Mouse (Mus musculus): Measurements from ENCODE around the gene Pgpep1l. TPM values are rescaled to one million over a fixed set of nuclear protein-coding genes. Genes with fewer than 3 reads are reported as not detected.

Gene Pgpep1l
- polyA plus RNA-seq, 1 experiment from 2014 or later: not detected

DNA sequence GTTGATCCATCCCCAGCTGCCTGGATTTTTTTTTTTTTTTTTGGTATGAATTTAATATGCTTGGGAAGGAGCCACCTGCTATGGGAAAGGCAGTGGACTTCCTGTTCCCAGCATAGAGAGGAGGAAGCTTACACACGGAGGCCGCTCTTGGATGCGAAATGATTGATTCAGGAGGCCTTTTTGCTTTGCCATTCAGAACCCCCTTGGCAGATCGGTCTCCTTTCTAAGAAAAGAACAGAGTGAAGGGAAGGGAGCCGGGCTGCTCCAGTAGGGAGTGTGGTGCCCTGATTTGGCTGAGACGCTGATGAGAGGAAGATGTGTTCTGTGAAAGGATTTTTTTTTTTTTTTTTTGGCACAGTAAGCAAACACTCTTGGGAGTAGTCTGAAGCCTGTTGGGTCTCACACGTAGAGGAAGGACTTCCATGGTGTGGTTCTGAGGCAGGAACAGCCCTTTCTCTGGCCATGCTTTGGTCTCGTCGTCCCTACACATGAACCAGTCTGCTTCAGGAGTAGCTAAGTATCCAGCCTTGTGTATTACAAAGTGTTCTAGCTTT is 42.3 kb downstream of the Pgpep1l start:
- H3K36me3 ChIP-seq (replicated peaks): peaks cover 94% of the 10 kb centered on the region
- no peak overlapping the region for H3K27ac ChIP-seq (replicated peaks)

DNA sequence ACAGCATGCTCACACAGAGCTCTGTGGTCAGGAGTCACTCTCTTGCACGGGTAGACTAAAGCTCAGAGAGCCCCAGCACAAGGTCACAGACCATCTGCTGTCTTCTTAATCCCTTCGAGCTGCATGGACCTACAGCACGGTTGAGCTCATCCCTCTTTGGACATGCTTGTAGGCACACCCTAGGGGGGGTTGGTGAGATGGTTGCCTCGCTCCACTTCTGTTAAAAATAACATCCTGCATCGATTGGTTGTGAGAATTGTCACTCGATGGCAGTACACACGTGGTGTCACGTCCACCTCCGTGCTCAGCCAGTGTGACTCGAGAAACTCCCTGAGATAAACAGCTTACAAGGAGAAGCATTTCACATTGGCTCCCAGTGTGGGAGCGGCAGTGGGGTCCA is 45.2 kb downstream of the Pgpep1l start:
- Histone ChIP-seq H3K36me3 (replicated peaks) (peaks cover 94% of the 10 kb centered on the region), H3K27ac (replicated peaks) (no peak overlapping the region), H3K27me3 (replicated peaks; ENCODE audit: low read depth, poor library complexity, severe bottlenecking) (no peaks in the 10 kb centered on the region), H3K4me1 (peaks cover 17% of the 10 kb centered on the region), H3K4me3 (no peak overlapping the region), H3K9me3 (no peaks in the 10 kb centered on the region)
- DNase-seq (ENCODE audit: low spot score): no peak
- 92% methylated on average over 11 of the region's 11 CpGs for WGBS

More for the DNA sequence above, 42.3 kb downstream of the Pgpep1l start:
- Histone ChIP-seq H3K9me3 (no peaks in the 10 kb centered on the region), H3K27me3 (replicated peaks; ENCODE audit: low read depth, poor library complexity, severe bottlenecking) (no peaks in the 10 kb centered on the region), H3K4me3 (no peak overlapping the region), H3K4me1 (peaks cover 28% of the 10 kb centered on the region)
- no peak for DNase-seq (ENCODE audit: low spot score)
- 89% methylated on average over 9 of the region's 9 CpGs for WGBS

DNA sequence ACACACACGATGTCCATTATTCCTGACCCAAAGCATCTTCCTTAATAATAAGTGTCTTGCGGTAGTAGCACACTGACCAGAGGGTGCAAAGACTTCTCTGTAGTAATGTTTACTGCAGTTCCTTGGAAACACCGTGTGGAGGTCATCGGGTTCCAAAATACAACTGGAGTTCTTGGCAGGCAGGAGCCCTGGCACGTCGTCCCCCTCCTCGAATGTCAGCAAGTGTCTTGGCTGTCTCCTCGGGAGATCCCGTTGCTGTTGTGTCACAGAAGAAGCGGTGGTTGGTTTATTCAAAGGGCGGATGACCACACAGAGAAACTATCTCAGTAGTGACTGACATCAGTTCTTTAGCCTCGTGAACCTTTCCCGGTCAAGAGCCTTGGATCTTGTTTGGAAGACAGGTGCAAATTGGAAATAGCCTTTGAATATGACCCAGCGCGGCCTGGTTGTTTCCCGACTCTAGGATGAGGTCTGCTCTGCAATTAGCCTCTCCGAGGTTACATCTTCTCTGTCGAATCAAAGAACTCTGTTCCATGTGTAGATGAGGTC is 48.4 kb downstream of the Pgpep1l start:
- Histone ChIP-seq H3K27ac (replicated peaks) (no peak overlapping the region), H3K4me3 (no peak overlapping the region), H3K9me3 (no peaks in the 10 kb centered on the region), H3K36me3 (replicated peaks) (peaks cover 98% of the 10 kb centered on the region), H3K4me1 (no peaks in the 10 kb centered on the region), H3K27me3 (replicated peaks; ENCODE audit: low read depth, poor library complexity, severe bottlenecking) (no peaks in the 10 kb centered on the region)
- WGBS: 91% methylated on average over 18 of the region's 18 CpGs
- DNase-seq (ENCODE audit: low spot score): no peak

DNA sequence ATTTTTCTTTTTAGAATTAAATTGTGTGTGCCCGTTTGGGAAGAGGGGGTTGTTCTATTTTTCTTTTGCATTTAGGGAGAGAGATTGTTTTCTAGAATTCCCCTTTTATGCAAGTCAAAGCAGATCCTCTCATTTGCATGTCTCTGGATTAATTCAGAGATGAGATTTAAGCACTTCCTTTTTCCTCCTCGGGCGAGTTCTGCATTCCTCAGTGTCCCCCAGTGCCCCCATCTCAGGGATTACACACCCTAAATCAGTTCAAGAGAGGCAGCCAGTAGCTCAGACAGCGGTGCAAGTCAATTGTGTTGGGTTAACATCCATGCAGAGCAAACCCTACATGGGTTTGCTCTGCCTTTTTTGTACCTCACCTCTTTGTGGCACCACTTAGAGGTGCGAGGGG is 50.2 kb downstream of the Pgpep1l start:
- peaks cover 98% of the 10 kb centered on the region for H3K36me3 ChIP-seq (replicated peaks)
- H3K9me3 ChIP-seq: no peaks in the 10 kb centered on the region
- no peak overlapping the region for H3K4me3 ChIP-seq
- H3K27ac ChIP-seq (replicated peaks): no peak overlapping the region
- DNase-seq (ENCODE audit: low spot score): no peak
- 88% methylated on average over 5 of the region's 5 CpGs for WGBS
- no peaks in the 10 kb centered on the region for H3K4me1 ChIP-seq
- no peaks in the 10 kb centered on the region for H3K27me3 ChIP-seq (replicated peaks; ENCODE audit: low read depth, poor library complexity, severe bottlenecking)

DNA sequence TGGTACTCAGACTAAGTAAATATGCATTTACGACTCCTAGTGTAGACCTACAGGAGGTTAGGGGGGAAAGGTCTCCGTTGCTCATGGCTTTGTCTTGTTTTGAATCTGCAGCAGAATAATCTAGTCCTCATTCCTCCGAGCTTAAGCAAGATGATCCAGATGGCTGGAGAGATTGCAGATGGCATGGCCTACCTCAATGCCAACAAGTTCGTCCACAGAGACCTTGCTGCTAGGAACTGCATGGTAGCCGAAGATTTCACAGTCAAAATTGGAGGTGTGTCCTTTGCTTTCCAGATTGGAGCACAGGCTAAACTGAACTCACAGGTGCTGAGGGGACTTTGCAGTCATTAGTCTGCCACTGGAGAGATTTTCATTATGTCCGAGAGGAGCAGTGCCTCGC is 52.1 kb downstream of the Pgpep1l start:
- DNase-seq (ENCODE audit: low spot score): no peak
- no peak overlapping the region for H3K4me3 ChIP-seq
- peaks cover 98% of the 10 kb centered on the region for H3K36me3 ChIP-seq (replicated peaks)
- 93% methylated on average over 7 of the region's 7 CpGs for WGBS
- H3K4me1 ChIP-seq: no peaks in the 10 kb centered on the region
- H3K27me3 ChIP-seq (replicated peaks; ENCODE audit: low read depth, poor library complexity, severe bottlenecking): no peaks in the 10 kb centered on the region
- H3K9me3 ChIP-seq: no peaks in the 10 kb centered on the region
- no peak overlapping the region for H3K27ac ChIP-seq (replicated peaks)

DNA sequence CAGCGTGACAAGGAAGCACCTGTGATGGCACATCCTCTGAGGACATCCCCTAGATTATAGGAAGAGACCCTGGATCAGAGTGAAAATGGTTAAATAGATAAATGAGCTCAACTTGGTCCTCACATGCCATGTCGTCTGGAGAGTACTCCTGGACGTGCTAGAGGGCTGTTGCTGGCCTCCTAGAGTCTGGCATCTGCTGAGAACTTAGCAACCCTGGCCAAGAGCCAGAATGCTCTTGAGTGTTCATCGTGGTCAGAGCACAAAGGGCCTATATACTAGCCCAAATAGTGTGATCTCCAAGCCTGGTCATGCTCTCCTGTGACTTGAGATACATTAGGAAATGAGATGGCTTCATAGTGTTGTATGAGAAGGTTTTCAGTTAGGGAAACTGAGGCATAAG is 53.6 kb downstream of the Pgpep1l start:
- 88% methylated on average over 4 of the region's 4 CpGs for WGBS

DNA sequence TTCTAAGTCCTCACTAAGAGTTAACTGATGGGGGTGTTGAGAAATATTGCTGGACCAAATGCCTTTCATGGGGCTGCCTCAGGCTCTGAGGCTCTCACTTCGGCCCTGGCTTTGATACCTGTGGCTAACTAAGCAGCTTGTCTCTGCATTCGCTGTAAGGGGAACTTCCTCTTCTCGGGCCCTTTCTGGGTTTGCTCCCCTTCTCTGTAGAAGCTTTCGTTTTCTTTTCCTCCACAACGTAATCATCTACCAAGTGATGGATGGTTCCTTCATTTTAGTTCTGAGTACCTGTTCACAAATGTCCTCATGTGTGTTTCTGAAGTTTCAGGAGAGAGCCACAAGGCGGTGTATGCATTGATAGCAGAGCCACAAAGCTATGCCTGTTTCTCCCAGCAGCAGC is 55.0 kb downstream of the Pgpep1l start:
- H3K36me3 ChIP-seq (replicated peaks): peaks cover 98% of the 10 kb centered on the region
- no peak overlapping the region for H3K27ac ChIP-seq (replicated peaks)
- no peaks in the 10 kb centered on the region for H3K9me3 ChIP-seq
- DNase-seq (ENCODE audit: low spot score): no peak
- H3K4me1 ChIP-seq: no peaks in the 10 kb centered on the region
- H3K4me3 ChIP-seq: no peak overlapping the region
- WGBS: 92% methylated on average over 6 of the region's 6 CpGs
- no peaks in the 10 kb centered on the region for H3K27me3 ChIP-seq (replicated peaks; ENCODE audit: low read depth, poor library complexity, severe bottlenecking)

More for the DNA sequence above, 53.6 kb downstream of the Pgpep1l start:
- Histone ChIP-seq H3K27ac (replicated peaks) (no peak overlapping the region), H3K27me3 (replicated peaks; ENCODE audit: low read depth, poor library complexity, severe bottlenecking) (no peaks in the 10 kb centered on the region), H3K4me3 (no peak overlapping the region), H3K4me1 (no peaks in the 10 kb centered on the region), H3K36me3 (replicated peaks) (peaks cover 98% of the 10 kb centered on the region), H3K9me3 (no peaks in the 10 kb centered on the region)
- DNase-seq (ENCODE audit: low spot score): no peak

DNA sequence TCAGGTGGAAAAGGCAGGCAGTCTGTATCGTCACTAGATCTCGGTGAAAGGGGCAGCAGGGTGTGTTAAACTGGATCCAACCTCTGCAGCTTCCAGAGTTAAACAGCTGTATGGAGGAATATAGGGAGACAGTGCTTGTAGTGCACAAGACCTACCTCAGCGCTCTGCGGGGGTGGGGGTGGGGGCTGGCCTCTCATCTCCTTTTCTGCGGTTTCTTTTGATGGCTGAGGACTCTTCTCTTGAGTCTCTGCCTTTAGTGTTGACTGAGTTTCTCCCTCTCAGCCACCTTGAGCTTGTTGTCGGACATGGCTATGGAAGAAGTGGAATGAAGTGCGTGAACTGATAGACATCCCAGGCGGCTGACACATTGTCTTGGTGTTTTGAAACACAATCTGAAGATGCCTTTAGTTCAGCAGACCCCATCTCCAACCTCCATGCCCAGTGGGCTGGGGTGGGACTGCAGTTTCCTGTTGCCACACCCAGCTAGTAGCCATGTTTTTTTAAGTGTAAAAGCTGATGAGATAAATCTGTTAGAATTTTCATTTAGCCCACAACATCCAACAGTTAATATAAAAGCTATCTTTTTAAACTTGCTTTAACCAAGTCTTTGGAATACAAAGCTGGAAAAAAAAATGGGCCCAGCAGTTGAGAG is 58.1 kb downstream of the Pgpep1l start:
- Histone ChIP-seq H3K4me3 (no peak overlapping the region), H3K27ac (replicated peaks) (no peak overlapping the region), H3K36me3 (replicated peaks) (peaks cover 100% of the 10 kb centered on the region), H3K9me3 (no peaks in the 10 kb centered on the region), H3K27me3 (replicated peaks; ENCODE audit: low read depth, poor library complexity, severe bottlenecking) (no peaks in the 10 kb centered on the region), H3K4me1 (no peaks in the 10 kb centered on the region)
- no peak for DNase-seq (ENCODE audit: low spot score)
- 90% methylated on average over 8 of the region's 8 CpGs for WGBS

DNA sequence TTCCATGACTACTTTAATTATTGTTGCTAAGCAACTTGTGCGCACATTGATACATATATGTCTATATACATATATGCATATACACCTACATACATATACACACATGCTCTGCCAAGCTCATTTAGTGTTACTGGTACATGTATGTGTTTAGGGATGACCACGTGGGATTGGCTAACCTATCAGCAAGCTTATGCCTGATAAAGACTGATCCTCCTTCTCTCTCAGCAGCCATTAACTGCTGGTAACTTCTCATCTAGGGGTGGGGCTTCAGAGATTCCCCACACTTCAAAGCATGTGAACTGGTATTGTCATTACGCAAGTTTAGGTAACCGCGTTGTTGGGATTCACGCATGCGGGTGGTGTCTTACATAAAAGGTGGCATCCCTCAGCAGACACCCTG is 64.4 kb downstream of the Pgpep1l start:
- peaks cover 100% of the 10 kb centered on the region for H3K36me3 ChIP-seq (replicated peaks)

DNA sequence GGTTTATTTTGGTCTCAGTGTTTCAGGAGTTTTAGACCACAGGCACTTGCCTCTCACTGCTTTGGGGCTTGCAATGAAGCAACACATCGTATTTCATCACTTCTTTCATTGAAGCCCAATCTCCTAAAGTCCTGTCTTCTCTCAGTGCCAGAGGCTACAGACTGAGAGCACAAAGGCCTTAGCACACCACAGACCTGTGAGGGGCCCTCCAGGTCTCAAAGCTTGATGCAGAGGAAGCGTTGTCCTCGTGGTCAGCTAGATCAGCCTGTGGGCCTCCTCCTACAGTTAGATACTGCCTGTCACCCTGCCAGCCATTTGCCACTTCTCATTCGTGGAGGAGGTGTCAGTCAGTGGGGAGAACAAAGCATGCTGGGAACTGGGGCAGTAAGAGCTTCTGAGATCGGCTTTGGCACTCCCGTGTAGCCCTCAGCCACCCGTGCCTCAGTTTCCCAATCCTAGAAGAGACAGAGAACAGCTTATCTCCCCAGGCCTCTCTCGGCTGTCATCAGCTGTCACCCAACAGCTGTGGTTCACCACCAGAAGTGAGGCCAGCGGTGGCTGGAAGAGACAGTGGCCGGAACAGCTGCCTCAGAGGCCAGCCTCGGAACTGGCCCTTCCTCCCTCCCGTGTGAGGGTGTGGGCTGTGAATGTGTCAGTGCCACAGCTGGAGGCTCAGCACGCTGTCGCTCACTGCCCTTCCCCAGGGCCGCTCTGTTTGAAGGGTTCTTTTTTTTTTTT is 69.9 kb downstream of the Pgpep1l start:
- H3K9me3 ChIP-seq: no peaks in the 10 kb centered on the region
- no peaks in the 10 kb centered on the region for H3K27me3 ChIP-seq (replicated peaks; ENCODE audit: low read depth, poor library complexity, severe bottlenecking)
- no peak overlapping the region for H3K27ac ChIP-seq (replicated peaks)
- H3K36me3 ChIP-seq (replicated peaks): peaks cover 100% of the 10 kb centered on the region
- H3K4me1 ChIP-seq: no peaks in the 10 kb centered on the region
- DNase-seq (ENCODE audit: low spot score): no peak
- 89% methylated on average over 15 of the region's 15 CpGs for WGBS
- H3K4me3 ChIP-seq: no peak overlapping the region

More for the DNA sequence above, 64.4 kb downstream of the Pgpep1l start:
- no peak overlapping the region for H3K27ac ChIP-seq (replicated peaks)
- no peaks in the 10 kb centered on the region for H3K9me3 ChIP-seq
- WGBS: 96% methylated on average over 7 of the region's 7 CpGs
- no peak for DNase-seq (ENCODE audit: low spot score)
- no peaks in the 10 kb centered on the region for H3K27me3 ChIP-seq (replicated peaks; ENCODE audit: low read depth, poor library complexity, severe bottlenecking)
- H3K4me1 ChIP-seq: no peaks in the 10 kb centered on the region
- no peak overlapping the region for H3K4me3 ChIP-seq

DNA sequence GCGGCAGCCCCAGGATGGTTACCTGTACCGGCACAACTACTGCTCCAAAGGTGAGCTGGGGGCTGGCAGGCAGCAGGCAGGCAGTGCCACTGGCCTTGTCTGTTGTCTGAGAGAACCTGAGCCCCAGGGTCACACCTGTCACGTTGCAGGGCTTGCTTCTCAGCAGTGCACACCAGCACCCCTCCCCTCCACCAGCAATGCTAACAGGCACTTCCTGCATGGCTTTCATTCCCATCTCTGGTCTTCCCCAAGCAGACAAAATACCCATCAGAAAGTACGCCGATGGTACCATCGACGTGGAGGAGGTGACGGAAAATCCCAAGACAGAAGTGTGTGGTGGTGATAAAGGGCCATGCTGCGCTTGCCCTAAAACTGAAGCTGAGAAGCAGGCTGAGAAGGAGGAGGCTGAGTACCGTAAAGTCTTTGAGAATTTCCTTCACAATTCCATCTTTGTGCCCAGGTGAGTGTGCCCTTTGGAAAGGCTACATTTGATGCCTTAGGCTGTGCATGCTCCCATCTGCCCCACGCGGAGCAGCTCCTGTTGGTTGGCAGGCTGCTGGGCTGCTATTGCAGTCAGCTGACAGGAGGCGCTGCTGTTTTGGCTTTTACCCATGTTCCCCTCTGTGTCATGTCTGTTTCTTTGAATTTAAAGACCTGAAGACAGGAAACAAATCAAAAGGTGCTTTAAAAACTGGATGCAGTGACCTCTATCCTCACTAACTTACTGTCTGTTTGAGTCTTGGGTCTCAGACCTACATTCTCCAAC is 74.2 kb downstream of the Pgpep1l start:
- no peak for DNase-seq (ENCODE audit: low spot score)
- H3K4me1 ChIP-seq: no peaks in the 10 kb centered on the region
- H3K9me3 ChIP-seq: no peaks in the 10 kb centered on the region
- H3K4me3 ChIP-seq: no peak overlapping the region
- 93% methylated on average over 13 of the region's 13 CpGs for WGBS
- H3K27me3 ChIP-seq (replicated peaks; ENCODE audit: low read depth, poor library complexity, severe bottlenecking): no peaks in the 10 kb centered on the region
- peaks cover 96% of the 10 kb centered on the region for H3K36me3 ChIP-seq (replicated peaks)
- H3K27ac ChIP-seq (replicated peaks): no peak overlapping the region

DNA sequence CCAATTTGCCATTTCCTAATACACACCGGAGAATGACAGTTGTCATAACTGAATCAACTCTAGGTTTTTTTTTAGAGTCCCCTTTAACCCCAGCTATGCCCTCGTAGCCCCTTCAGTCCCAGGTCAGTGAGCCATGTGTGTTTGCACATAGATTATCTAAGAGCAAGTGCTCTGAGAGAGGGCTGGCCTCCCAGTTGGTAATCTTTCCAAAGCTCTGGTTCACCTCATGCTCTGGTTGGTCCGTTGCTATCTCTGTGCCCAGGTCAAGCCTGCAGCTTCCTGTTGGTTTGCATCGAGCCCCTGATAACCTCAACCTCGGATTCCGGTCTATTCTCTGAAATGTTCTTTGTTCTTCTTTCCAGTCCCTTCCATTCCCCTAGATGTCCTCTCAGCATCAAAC is 74.8 kb downstream of the Pgpep1l start:
- no peak for DNase-seq (ENCODE audit: low spot score)
- H3K36me3 ChIP-seq (replicated peaks): peaks cover 96% of the 10 kb centered on the region
- WGBS: 87% methylated on average over 6 of the region's 6 CpGs

More for the DNA sequence above, 74.8 kb downstream of the Pgpep1l start:
- H3K27me3 ChIP-seq (replicated peaks; ENCODE audit: low read depth, poor library complexity, severe bottlenecking): no peaks in the 10 kb centered on the region
- no peaks in the 10 kb centered on the region for H3K9me3 ChIP-seq
- H3K4me1 ChIP-seq: no peaks in the 10 kb centered on the region
- no peak overlapping the region for H3K4me3 ChIP-seq
- H3K27ac ChIP-seq (replicated peaks): no peak overlapping the region

Measured in embryonic facial prominence, embryonic 10.5 days (tissue).